In the genomic region with DNA sequence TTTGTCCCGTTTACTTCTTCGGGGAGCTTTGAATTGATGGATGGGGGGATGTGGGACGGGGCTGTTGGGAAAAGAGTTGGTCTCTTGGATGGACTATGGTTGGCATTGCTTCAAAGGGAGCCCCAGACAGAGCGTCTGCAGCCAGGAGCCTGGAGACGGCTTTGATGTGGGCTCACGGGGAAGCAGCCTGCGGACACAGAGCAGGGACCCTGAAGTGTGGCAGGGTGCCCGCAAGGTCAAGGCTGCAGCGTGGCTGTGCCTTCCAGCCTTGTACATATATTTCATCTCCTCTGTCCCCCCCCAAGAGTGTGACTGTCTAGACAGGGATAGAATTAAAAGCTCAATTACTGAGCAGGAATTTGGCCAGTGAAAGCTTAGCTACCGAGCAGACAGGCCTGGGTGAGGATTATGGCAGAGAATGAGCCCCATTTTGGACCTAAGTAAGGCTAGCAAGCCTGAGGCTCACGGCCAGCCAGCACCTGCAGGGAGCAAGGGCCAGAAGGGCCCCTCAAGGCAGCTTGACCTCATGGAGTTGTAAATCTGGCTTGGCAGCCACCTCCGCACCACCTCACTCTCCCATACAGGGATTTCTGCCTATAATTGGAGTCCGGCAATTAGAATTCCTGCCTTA, we compare ENCODE assay signal across 12 mouse cellular contexts. TPM values are rescaled to one million over a fixed set of nuclear protein-coding genes. Genes with fewer than 3 reads are reported as not detected.
DNase-seq lines count a peak whose midpoint lies in the region; ATAC-seq lines count a peak whose summit lies in the region.
"Had no signal": no experiment of that assay in that cellular context is flagged by ENCODE, and none has a peak within 500 bp of the region (broad histone marks: within the 10 kb centered on the region; RNA-seq: fewer than 3 reads in every experiment).

No protein-coding gene starts in this region.

- no peak overlapping the region for H3K9ac ChIP-seq in heart, embryonic 14.5 days (ENCODE audit: low read length)
- H3K9ac ChIP-seq in midbrain, embryonic 11.5 days (ENCODE audit: low read length) = no peak overlapping the region
- no peak overlapping the region for H3K9ac ChIP-seq in limb, embryonic 15.5 days
- H3K9ac ChIP-seq in liver, embryonic 11.5 days (ENCODE audit: low read depth, low read length) = no peak overlapping the region

- 51% methylated on average over 13 of the region's 13 CpGs for WGBS in heart, embryonic 14.5 days
- WGBS in midbrain, embryonic 10.5 days = 77% methylated on average over 13 of the region's 13 CpGs
- WGBS in midbrain, embryonic 11.5 days = 66% methylated on average over 13 of the region's 13 CpGs
- WGBS in embryonic facial prominence, embryonic 10.5 days = 60% methylated on average over 13 of the region's 13 CpGs
- 19% methylated on average over 13 of the region's 13 CpGs for WGBS in limb, embryonic 15.5 days
- WGBS in liver, embryonic 11.5 days = 61% methylated on average over 13 of the region's 13 CpGs

- H3K4me1 ChIP-seq in heart, embryonic 14.5 days (ENCODE audit: control insufficient read depth in 2 of 2, insufficient read depth in 2 of 2, low read length in 2 of 2) = peaks cover 27 to 32% of the 10 kb centered on the region in 2 experiments
- peaks cover 32% of the 10 kb centered on the region for H3K4me1 ChIP-seq in midbrain, embryonic 10.5 days
- peaks cover 7% of the 10 kb centered on the region for H3K4me1 ChIP-seq in midbrain, embryonic 11.5 days (ENCODE audit: control insufficient read depth, insufficient read depth, low read length)
- peaks cover 19% of the 10 kb centered on the region for H3K4me1 ChIP-seq in embryonic facial prominence, embryonic 10.5 days
- peaks cover 54% of the 10 kb centered on the region for H3K4me1 ChIP-seq in limb, embryonic 15.5 days
- H3K4me1 ChIP-seq in liver, embryonic 11.5 days (replicated peaks; ENCODE audit: control insufficient read depth, insufficient read depth, low read length) = no peaks in the 10 kb centered on the region

- peaks cover 4% of the 10 kb centered on the region; the same call in 1 of the 2 replicates for H3K36me3 ChIP-seq in heart, embryonic 14.5 days (ENCODE audit: control insufficient read depth, insufficient read depth, low read length)
- no peaks in the 10 kb centered on the region for H3K36me3 ChIP-seq in midbrain, embryonic 10.5 days
- H3K36me3 ChIP-seq in midbrain, embryonic 11.5 days (ENCODE audit: control insufficient read depth, insufficient read depth, low read length) = no peaks in the 10 kb centered on the region
- no peaks in the 10 kb centered on the region for H3K36me3 ChIP-seq in embryonic facial prominence, embryonic 10.5 days (replicated peaks)
- H3K36me3 ChIP-seq in limb, embryonic 15.5 days = peaks cover 19% of the 10 kb centered on the region; the same call in 1 of the 2 replicates
- no peaks in the 10 kb centered on the region for H3K36me3 ChIP-seq in liver, embryonic 11.5 days (ENCODE audit: control insufficient read depth, insufficient read depth, low read length)

- no peak for DNase-seq in heart, postnatal 25 days (ENCODE audit: low spot score)
- no peak for DNase-seq in midbrain, embryonic 10.5 days (ENCODE audit: low spot score)
- no peak for DNase-seq in midbrain, embryonic 11.5 days (ENCODE audit: low spot score, missing footprints)
- DNase-seq in embryonic facial prominence, embryonic 10.5 days (ENCODE audit: low spot score) = peak; percentile 21
- no peak for DNase-seq in liver, embryonic 11.5 days (ENCODE audit: low spot score)
- DNase-seq: gastrocnemius, postnatal 10 days; kidney, adult 2 months; thymus, postnatal 14 days had no signal

- H3K27me3 ChIP-seq in heart, embryonic 14.5 days (ENCODE audit: control insufficient read depth, insufficient read depth, low read length) = no peaks in the 10 kb centered on the region
- peaks cover 8% of the 10 kb centered on the region; the same call in 1 of the 2 replicates for H3K27me3 ChIP-seq in midbrain, embryonic 10.5 days (ENCODE audit: low read depth, poor library complexity, severe bottlenecking)
- H3K27me3 ChIP-seq in midbrain, embryonic 11.5 days (ENCODE audit: control insufficient read depth, insufficient read depth, low read length) = no peaks in the 10 kb centered on the region
- H3K27me3 ChIP-seq in embryonic facial prominence, embryonic 10.5 days (replicated peaks; ENCODE audit: low read depth, poor library complexity, severe bottlenecking) = no peaks in the 10 kb centered on the region
- no peaks in the 10 kb centered on the region for H3K27me3 ChIP-seq in limb, embryonic 15.5 days
- H3K27me3 ChIP-seq in liver, embryonic 11.5 days (replicated peaks; ENCODE audit: control insufficient read depth, insufficient read depth, low read length) = no peaks in the 10 kb centered on the region

- ATAC-seq in heart, embryonic 14.5 days (ENCODE audit: insufficient number of reproducible peaks, insufficient read depth, low FRiP score, low read depth) = no peak
- ATAC-seq in midbrain, embryonic 11.5 days (ENCODE audit: low FRiP score) = no peak
- ATAC-seq in limb, embryonic 15.5 days (ENCODE audit: insufficient number of reproducible peaks, low FRiP score, low TSS enrichment, low read depth) = peak; percentile 41; the same call in 1 of the 2 replicates
- ATAC-seq in liver, embryonic 11.5 days (replicated peaks; ENCODE audit: low FRiP score) = no peak

- H3K9me3 ChIP-seq in heart, embryonic 14.5 days (ENCODE audit: control insufficient read depth, low read length) = no peaks in the 10 kb centered on the region
- H3K9me3 ChIP-seq in midbrain, embryonic 10.5 days (replicated peaks) = no peaks in the 10 kb centered on the region
- no peaks in the 10 kb centered on the region for H3K9me3 ChIP-seq in midbrain, embryonic 11.5 days (ENCODE audit: control insufficient read depth, low read length)
- no peaks in the 10 kb centered on the region for H3K9me3 ChIP-seq in embryonic facial prominence, embryonic 10.5 days
- no peaks in the 10 kb centered on the region for H3K9me3 ChIP-seq in limb, embryonic 15.5 days
- no peaks in the 10 kb centered on the region for H3K9me3 ChIP-seq in liver, embryonic 11.5 days (ENCODE audit: control insufficient read depth, low read length)

- no peak overlapping the region for H3K4me3 ChIP-seq in heart, embryonic 14.5 days (ENCODE audit: control insufficient read depth in 1 of 2, insufficient read depth in 1 of 2, low read depth in 1 of 2, low read length in 2 of 2)
- no peak overlapping the region for H3K4me3 ChIP-seq in midbrain, embryonic 10.5 days
- no peak overlapping the region for H3K4me3 ChIP-seq in midbrain, embryonic 11.5 days (ENCODE audit: low read depth, low read length)
- H3K4me3 ChIP-seq in embryonic facial prominence, embryonic 10.5 days = no peak overlapping the region
- no peak overlapping the region for H3K4me3 ChIP-seq in limb, embryonic 15.5 days
- H3K4me3 ChIP-seq in liver, embryonic 11.5 days (ENCODE audit: low read depth, low read length) = no peak overlapping the region

- intact Hi-C loops in heart, postnatal 25 days (cut with DNase I) = loop anchor here (5.0 kb wide), 1 partner anchor 39 kb away; the partner anchor contains the start of gene Htra1

- H3K4me2 ChIP-seq in heart, embryonic 14.5 days (ENCODE audit: low read length) = no peak overlapping the region
- no peak overlapping the region for H3K4me2 ChIP-seq in midbrain, embryonic 11.5 days
- no peak overlapping the region for H3K4me2 ChIP-seq in limb, embryonic 15.5 days
- no peak overlapping the region for H3K4me2 ChIP-seq in liver, embryonic 11.5 days

- H3K27ac ChIP-seq in heart, embryonic 14.5 days (replicated peaks in 1 of 2; ENCODE audit: control insufficient read depth in 1 of 2, insufficient read depth in 1 of 2, low read depth in 2 of 2, low read length in 2 of 2) = peak overlapping the region; percentile 56 to 83
- H3K27ac ChIP-seq in midbrain, embryonic 10.5 days (replicated peaks) = peak overlapping the region; percentile 30; the same call in 1 of the 2 replicates
- H3K27ac ChIP-seq in midbrain, embryonic 11.5 days (ENCODE audit: low read depth, low read length) = no peak overlapping the region
- H3K27ac ChIP-seq in embryonic facial prominence, embryonic 10.5 days (replicated peaks) = peak overlapping the region; percentile 65
- H3K27ac ChIP-seq in limb, embryonic 15.5 days = peak overlapping the region; percentile 72
- no peak overlapping the region for H3K27ac ChIP-seq in liver, embryonic 11.5 days (ENCODE audit: low read depth, low read length)

RNA-seq across cellular contexts. Expression of gene Htra1, which starts 40.5 kb away (rescaled TPM):
- 60.0 and 73.5 TPM in 2 replicates for polyA plus RNA-seq in heart, embryonic 14.5 days (2014; fragmentation: Nextera tagmentation; extraction: Ambion mirVana)
- 100 to 1,000 TPM; 122 to 142 TPM for total RNA-seq in heart, postnatal 25 days (2021)
- 2.1 and 3.1 TPM in 2 replicates for polyA plus RNA-seq in midbrain, embryonic 10.5 days (2016; fragmentation: Nextera tagmentation; extraction: Ambion mirVana)
- polyA plus RNA-seq in midbrain, embryonic 11.5 days (2014; fragmentation: Nextera tagmentation; extraction: Ambion mirVana) = 2.7 and 3.5 TPM in 2 replicates
- polyA plus RNA-seq in embryonic facial prominence, embryonic 10.5 days (2016; fragmentation: Nextera tagmentation; extraction: Ambion mirVana) = 3.2 and 3.3 TPM in 2 replicates
- 317 and 324 TPM in 2 replicates for polyA plus RNA-seq in limb, embryonic 15.5 days (2015; fragmentation: Nextera tagmentation; extraction: Ambion mirVana)
- 1.2 and 3.3 TPM in 2 replicates for polyA plus RNA-seq in liver, embryonic 11.5 days (2014; fragmentation: Nextera tagmentation; extraction: Ambion mirVana)

RNA-seq across cellular contexts. Expression of gene Dmbt1, which starts 55.4 kb away (rescaled TPM):
- polyA plus RNA-seq in heart, embryonic 14.5 days (2014; fragmentation: Nextera tagmentation; extraction: Ambion mirVana) = not detected in 2 replicates
- not detected for total RNA-seq in heart, postnatal 25 days (2021)
- not detected in 2 replicates for polyA plus RNA-seq in midbrain, embryonic 10.5 days (2016; fragmentation: Nextera tagmentation; extraction: Ambion mirVana)
- polyA plus RNA-seq in midbrain, embryonic 11.5 days (2014; fragmentation: Nextera tagmentation; extraction: Ambion mirVana) = not detected in 2 replicates
- not detected in 2 replicates for polyA plus RNA-seq in embryonic facial prominence, embryonic 10.5 days (2016; fragmentation: Nextera tagmentation; extraction: Ambion mirVana)
- 0.03 and 0.04 TPM in 2 replicates for polyA plus RNA-seq in limb, embryonic 15.5 days (2015; fragmentation: Nextera tagmentation; extraction: Ambion mirVana)
- not detected in 2 replicates for polyA plus RNA-seq in liver, embryonic 11.5 days (2014; fragmentation: Nextera tagmentation; extraction: Ambion mirVana)
- total RNA-seq: gastrocnemius, postnatal 10 days; left cerebral cortex, postnatal 14 days had no signal
- polyA plus RNA-seq: embryonic facial prominence, embryonic 11.5 days had no signal

Comparison
In these comparisons a context has a peak if more than half of its experiments do, and no peak if none do; other contexts are left out.
1. H3K27ac ChIP-seq: peak in heart, embryonic 14.5 days (2 of 2), midbrain, embryonic 10.5 days (single experiment), embryonic facial prominence, embryonic 10.5 days (single experiment) and limb, embryonic 15.5 days (single experiment); none in midbrain, embryonic 11.5 days (single experiment) and liver, embryonic 11.5 days (single experiment).
2. RNA of gene Htra1, which starts 40.5 kb away (polyA plus RNA-seq): 317 to 324 TPM in limb, embryonic 15.5 days and 60.0 to 73.5 TPM in heart, embryonic 14.5 days; 1.2 to 3.3 TPM in liver, embryonic 11.5 days, 3.2 to 3.3 TPM in embryonic facial prominence, embryonic 10.5 days, 2.7 to 3.5 TPM in midbrain, embryonic 11.5 days and 2.1 to 3.1 TPM in midbrain, embryonic 10.5 days; every median in the first group is over 10 times any median in the second.